Mouse (Mus musculus) Muller cell, postnatal 12 days (primary cell): ENCODE results near the gene Rabep1.
"Not testable (repeated sequence)": the region's sequence is repeated elsewhere in the genome, so short reads cannot be mapped to it uniquely, and the experiment has no call there.

ENCODE experiments used
- DNase-seq: peaks from one replicate; pipeline ENCODE4 v3.0.0-alpha.2; 2015; ENCODE audit errors: inconsistent ontology term

Rabep1 gene

GRCm38 (mm10) chr11:70891616-70892015, 47.0 kb downstream of the Rabep1 start:
- DNase-seq, result no peak

GRCm38 (mm10) chr11:70897680-70898079, 53.1 kb downstream of the Rabep1 start:
- no peak for DNase-seq

- not testable (repeated sequence) for DNase-seq
Measured at GRCm38 (mm10) chr11:70898182-70898581, 53.6 kb downstream of the Rabep1 start.

- no peak for DNase-seq
Measured at GRCm38 (mm10) chr11:70906681-70907080, 62.1 kb downstream of the Rabep1 start.

GRCm38 (mm10) chr11:70911323-70911722, 66.7 kb downstream of the Rabep1 start:
- no peak for DNase-seq

GRCm38 (mm10) chr11:70911920-70912319, 67.3 kb downstream of the Rabep1 start:
- no peak for DNase-seq

GRCm38 (mm10) chr11:70917896-70918295, 73.3 kb downstream of the Rabep1 start:
- DNase-seq, result peak; percentile 84

GRCm38 (mm10) chr11:70919524-70919923, 74.9 kb downstream of the Rabep1 start:
- no peak for DNase-seq

- peak; percentile 11 for DNase-seq
Measured at GRCm38 (mm10) chr11:70931461-70931860, 86.9 kb downstream of the Rabep1 start.

GRCm38 (mm10) chr11:70935316-70935715, 90.7 kb downstream of the Rabep1 start:
- DNase-seq, result no peak

- no peak for DNase-seq
Measured at GRCm38 (mm10) chr11:70942596-70942995, 98.0 kb downstream of the Rabep1 start.

- DNase-seq, result no peak
Measured at GRCm38 (mm10) chr11:70943651-70944050, 99.1 kb downstream of the Rabep1 start.

- DNase-seq, result no peak
Measured at GRCm38 (mm10) chr11:70944935-70945817, 100.6 kb downstream of the Rabep1 start.

GRCm38 (mm10) chr11:70954711-70955110, 110.1 kb downstream of the Rabep1 start:
- DNase-seq, result no peak

- DNase-seq, result no peak
Measured at GRCm38 (mm10) chr11:70960786-70961554, 116.4 kb downstream of the Rabep1 start.

- DNase-seq, result no peak
Measured at GRCm38 (mm10) chr11:70964222-70964907, 119.8 kb downstream of the Rabep1 start.

- DNase-seq, result no peak
Measured at GRCm38 (mm10) chr11:70969271-70969794, 124.8 kb downstream of the Rabep1 start.

- peak; percentile 99 for DNase-seq
Measured at GRCm38 (mm10) chr11:70969821-70970559, 125.4 kb downstream of the Rabep1 start, which contains the start of the genes Nup88 and Rpain. Gene Nup88, minus strand, starts transcription at chr11:70969973. Gene Rpain, plus strand, starts transcription at chr11:70970213.

- DNase-seq, result no peak
Measured at GRCm38 (mm10) chr11:70970560-70971540, 126.3 kb downstream of the Rabep1 start.

GRCm38 (mm10) chr11:70972586-70972985, 128.0 kb downstream of the Rabep1 start:
- no peak for DNase-seq
